22 mouse cellular contexts compared by ENCODE assay signal in genomic region chr3:85295229-85295628, GRCm38 (mm10).
DNase-seq lines count a peak whose midpoint lies in the region; TF ChIP-seq lines count a peak whose summit lies in the region.
"Had no signal": no experiment of that assay in that cellular context is flagged by ENCODE, and none has a peak within 500 bp of the region (broad histone marks: within the 10 kb centered on the region; RNA-seq: fewer than 3 reads in every experiment).

No protein-coding gene starts in this region.

- H3K4me3 ChIP-seq in layer of hippocampus, adult 2 months: no peak overlapping the region
- H3K4me3 ChIP-seq: embryonic facial prominence, embryonic 12.5 days; erythroblast, embryonic 14.5 days; forebrain, embryonic 13.5 days; heart, embryonic 10.5 days; hindbrain, embryonic 10.5 days; limb, embryonic 13.5 days; lung, embryonic 15.5 days; midbrain, embryonic 12.5 days; neural tube, embryonic 12.5 days had no signal

- TF ChIP-seq CTCF in layer of hippocampus, adult 2 months (conservative IDR thresholded peaks at IDR 0.05): no peak

- DNase-seq in layer of hippocampus, adult 2 months (ENCODE audit: low spot score in 2 of 2): peak in 1 of 2 experiments; percentile 38
- DNase-seq in layer of hippocampus, adult 9-10 months (ENCODE audit: low spot score): no peak
- DNase-seq in right cerebral cortex, adult 2 months (ENCODE audit: low spot score in 2 of 2): peak; percentile 54 to 67
- no peak for DNase-seq in right cerebral cortex, postnatal 14 days
- peak; percentile 52 to 88 for DNase-seq in left cerebral cortex, postnatal 25 days (ENCODE audit: low spot score in 2 of 2)
- DNase-seq in lung, postnatal 10 days: no peak
- no peak for DNase-seq in testis, postnatal 10 days (ENCODE audit: low spot score)
- DNase-seq: B cell, adult 2 months; cerebellum, adult 9-10 months; kidney, adult 2 months; kidney, postnatal 10 days; thymus, postnatal 25 days had no signal

- peak overlapping the region; percentile 55 for H3K27ac ChIP-seq in layer of hippocampus, adult 2 months
- H3K27ac ChIP-seq: embryonic facial prominence, embryonic 12.5 days; forebrain, embryonic 13.5 days; heart, embryonic 10.5 days; hindbrain, embryonic 10.5 days; limb, embryonic 13.5 days; liver, embryonic 14.5 days; lung, embryonic 15.5 days; midbrain, embryonic 12.5 days; neural tube, embryonic 12.5 days had no signal

- intact Hi-C loops in left cerebral cortex, postnatal 25 days (cut with DNase I): no loop called here

Comparison
In these comparisons a context has a peak if more than half of its experiments do, and no peak if none do; other contexts are left out.
1. DNase-seq: peak in right cerebral cortex, adult 2 months (2 of 2) and left cerebral cortex, postnatal 25 days (2 of 2); none in layer of hippocampus, adult 9-10 months (single experiment), right cerebral cortex, postnatal 14 days (single experiment), lung, postnatal 10 days (single experiment) and testis, postnatal 10 days (single experiment).